Mouse (Mus musculus) heart, adult 2 months (tissue): ENCODE measurements around the gene Fam210b.

ENCODE experiments used
- CTCF ChIP-seq: fragments of 200-600 bp; IDR thresholded peaks from 2 replicates; pipeline ENCODE4 v1.8.1; 2022; ENCODE audit warnings: antibody characterized with exemption, mild to moderate bottlenecking, moderate library complexity
- POLR2A ChIP-seq: fragments of 200-500 bp; IDR thresholded peaks from 2 replicates; pipeline ENCODE4 v1.6.1; 2011; ENCODE audit warnings: mild to moderate bottlenecking, low read depth, low read length, control low read depth; ENCODE audit not compliant: insufficient read depth

DNA sequence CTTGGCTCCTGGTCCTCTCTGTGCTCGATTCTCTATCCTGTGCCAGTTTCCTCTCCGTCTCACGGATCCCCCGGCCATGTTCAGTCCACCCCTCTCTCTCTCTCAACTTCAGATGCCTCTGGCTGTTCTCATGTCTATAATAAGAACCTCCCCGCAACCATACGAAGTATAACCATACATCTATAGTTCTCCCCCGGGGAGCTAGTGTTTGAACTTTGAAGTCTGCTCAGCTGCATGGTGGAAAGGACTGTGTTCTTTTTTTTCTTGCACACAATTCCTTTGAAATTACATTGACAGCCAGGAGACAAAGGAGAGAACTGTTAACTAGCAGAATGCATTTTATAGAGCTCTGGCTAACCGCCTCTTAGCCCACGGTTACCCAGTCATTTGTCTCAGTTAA, 9.4 kb downstream of the Fam210b start:
- no peak for TF ChIP-seq POLR2A
- no peak for TF ChIP-seq CTCF
